Mouse (Mus musculus): ENCODE results near the gene C030005K15Rik. TPM values are rescaled to one million over a fixed set of nuclear protein-coding genes. Genes with fewer than 3 reads are reported as not detected.

C030005K15Rik gene
- total and polyA plus RNA-seq, 3 experiments: not detected

- H3K27ac ChIP-seq (ENCODE audit: insufficient read depth, low read depth): no peak overlapping the region
- H3K4me3 ChIP-seq (replicated peaks in 1 of 3; ENCODE audit: low read depth in 2 of 3, low read length in 2 of 3, poor library complexity in 1 of 3): no peak overlapping the region
- TF ChIP-seq MYC (IDR thresholded peaks at IDR 0.05; ENCODE audit: low read depth, low read length): 0 out of 2 replicates have a peak, but pooled peaks have one; percentile 47
- peak; percentile 79 for TF ChIP-seq RAD21 (IDR thresholded peaks at IDR 0.05; ENCODE audit: low read depth, low read length)
- TF ChIP-seq NELFE (IDR thresholded peaks at IDR 0.05; ENCODE audit: low read depth, low read length): no peak
- no peak for TF ChIP-seq KAT2A (IDR thresholded peaks at IDR 0.05; ENCODE audit: insufficient replicate concordance, low read length)
- peak; percentile 86 to 87 for TF ChIP-seq CTCF (conservative IDR thresholded peaks at IDR 0.05 in 1 of 2, IDR thresholded peaks at IDR 0.05 in 1 of 2; ENCODE audit: low read depth in 2 of 2, low read length in 2 of 2)
- TF ChIP-seq ZNF384 (IDR thresholded peaks at IDR 0.05; ENCODE audit: low read depth, low read length): peak; percentile 59
- TF ChIP-seq JUN (IDR thresholded peaks at IDR 0.05; ENCODE audit: insufficient read depth, low read depth, low read length): no peak
- no peak for TF ChIP-seq POLR2AphosphoS2 (IDR thresholded peaks at IDR 0.05; ENCODE audit: low read depth, low read length)
- peak; percentile 55 for TF ChIP-seq SMC3 (IDR thresholded peaks at IDR 0.05; ENCODE audit: low read depth, low read length)
- no peaks in the 10 kb centered on the region for H3K4me1 ChIP-seq (ENCODE audit: control insufficient read depth in 1 of 2, insufficient read depth in 2 of 2)
- H3K36me3 ChIP-seq (replicated peaks in 1 of 2; ENCODE audit: control insufficient read depth in 1 of 2, insufficient read depth in 1 of 2, low read length in 1 of 2): no peaks in the 10 kb centered on the region
- H3K79me2 ChIP-seq (replicated peaks; ENCODE audit: control insufficient read depth, extremely low read depth, insufficient read depth, poor library complexity, severe bottlenecking): no peaks in the 10 kb centered on the region
- no peak overlapping the region for H3K9ac ChIP-seq (ENCODE audit: insufficient read depth, low read depth)
- peak; percentile 64 for DNase-seq (ENCODE audit: extremely low read depth)
- in situ Hi-C loops (cut with MboI; ENCODE audit: low pct_ligation_motif_present, low pct_unique_long_range_greater_than_20kb, low sequenced_read_pairs): no loop called here
- dilution Hi-C loops (cut with MboI; ENCODE audit: extremely low pct_ligation_motif_present, extremely low pct_unique_long_range_greater_than_20kb, low sequenced_read_pairs): no loop called here
- H3K27me3 ChIP-seq (replicated peaks): no peaks in the 10 kb centered on the region
- no peak overlapping the region for H3K4me2 ChIP-seq (ENCODE audit: insufficient read depth, low read depth, poor library complexity, severe bottlenecking)
- no peaks in the 10 kb centered on the region for H3K9me3 ChIP-seq (replicated peaks; ENCODE audit: low read length)
These were observed 13.9 kb downstream of the C030005K15Rik start for GRCm38 (mm10) chr10:97712687-97713086.

GRCm38 (mm10) chr10:97704562-97704961, 22.0 kb downstream of the C030005K15Rik start:
- H3K79me2 ChIP-seq (replicated peaks; ENCODE audit: control insufficient read depth, extremely low read depth, insufficient read depth, poor library complexity, severe bottlenecking): no peaks in the 10 kb centered on the region
- H3K4me1 ChIP-seq (ENCODE audit: control insufficient read depth in 1 of 2, insufficient read depth in 2 of 2): no peaks in the 10 kb centered on the region
- in situ Hi-C loops (cut with MboI; ENCODE audit: low pct_ligation_motif_present, low pct_unique_long_range_greater_than_20kb, low sequenced_read_pairs): no loop called here

GRCm38 (mm10) chr10:97702321-97702720, 24.2 kb downstream of the C030005K15Rik start:
- Histone ChIP-seq H3K4me1 (ENCODE audit: control insufficient read depth in 1 of 2, insufficient read depth in 2 of 2) (no peaks in the 10 kb centered on the region), H3K9ac (ENCODE audit: insufficient read depth, low read depth) (no peak overlapping the region), H3K27me3 (replicated peaks) (no peaks in the 10 kb centered on the region), H3K27ac (ENCODE audit: insufficient read depth, low read depth) (no peak overlapping the region), H3K4me2 (ENCODE audit: insufficient read depth, low read depth, poor library complexity, severe bottlenecking) (no peak overlapping the region), H3K4me3 (replicated peaks in 1 of 3; ENCODE audit: low read depth in 2 of 3, low read length in 2 of 3, poor library complexity in 1 of 3) (no peak overlapping the region), H3K36me3 (replicated peaks in 1 of 2; ENCODE audit: control insufficient read depth in 1 of 2, insufficient read depth in 1 of 2, low read length in 1 of 2) (no peaks in the 10 kb centered on the region), H3K9me3 (replicated peaks; ENCODE audit: low read length) (no peaks in the 10 kb centered on the region), H3K79me2 (replicated peaks; ENCODE audit: control insufficient read depth, extremely low read depth, insufficient read depth, poor library complexity, severe bottlenecking) (no peaks in the 10 kb centered on the region)
- TF ChIP-seq USF2 (conservative IDR thresholded peaks at IDR 0.05; ENCODE audit: low read depth, low read length) (no peak), ZMIZ1 (IDR thresholded peaks at IDR 0.05; ENCODE audit: low read depth, low read length) (no peak), POLR2AphosphoS2 (IDR thresholded peaks at IDR 0.05; ENCODE audit: low read depth, low read length) (no peak), SMC3 (IDR thresholded peaks at IDR 0.05; ENCODE audit: low read depth, low read length) (no peak)
- DNase-seq (ENCODE audit: extremely low read depth): no peak
- dilution Hi-C loops (cut with MboI; ENCODE audit: extremely low pct_ligation_motif_present, extremely low pct_unique_long_range_greater_than_20kb, low sequenced_read_pairs) (no loop called here), in situ Hi-C loops (cut with MboI; ENCODE audit: low pct_ligation_motif_present, low pct_unique_long_range_greater_than_20kb, low sequenced_read_pairs) (no loop called here)

More at GRCm38 (mm10) chr10:97704562-97704961, 22.0 kb downstream of the C030005K15Rik start:
- Histone ChIP-seq H3K4me3 (replicated peaks in 1 of 3; ENCODE audit: low read depth in 2 of 3, low read length in 2 of 3, poor library complexity in 1 of 3) (no peak overlapping the region), H3K27me3 (replicated peaks) (no peaks in the 10 kb centered on the region), H3K36me3 (replicated peaks in 1 of 2; ENCODE audit: control insufficient read depth in 1 of 2, insufficient read depth in 1 of 2, low read length in 1 of 2) (no peaks in the 10 kb centered on the region), H3K9me3 (replicated peaks; ENCODE audit: low read length) (no peaks in the 10 kb centered on the region), H3K9ac (ENCODE audit: insufficient read depth, low read depth) (no peak overlapping the region), H3K27ac (ENCODE audit: insufficient read depth, low read depth) (no peak overlapping the region), H3K4me2 (ENCODE audit: insufficient read depth, low read depth, poor library complexity, severe bottlenecking) (no peak overlapping the region)
- DNase-seq (ENCODE audit: extremely low read depth): peak; percentile 66
- peak; percentile 78 for TF ChIP-seq RAD21 (IDR thresholded peaks at IDR 0.05; ENCODE audit: low read depth, low read length)
- TF ChIP-seq SMC3 (IDR thresholded peaks at IDR 0.05; ENCODE audit: low read depth, low read length): peak; percentile 58
- TF ChIP-seq ZMIZ1 (IDR thresholded peaks at IDR 0.05; ENCODE audit: low read depth, low read length): no peak
- peak in 1 of 2 experiments; percentile 83; a peak in 3 of 4 replicates for TF ChIP-seq CTCF (conservative IDR thresholded peaks at IDR 0.05 in 1 of 2, IDR thresholded peaks at IDR 0.05 in 1 of 2; ENCODE audit: low read depth in 2 of 2, low read length in 2 of 2)
- TF ChIP-seq USF1 (IDR thresholded peaks at IDR 0.05; ENCODE audit: low read depth, low read length): no peak
- no peak for TF ChIP-seq ETS1 (conservative IDR thresholded peaks at IDR 0.05; ENCODE audit: low read depth, low read length)
- dilution Hi-C loops (cut with MboI; ENCODE audit: extremely low pct_ligation_motif_present, extremely low pct_unique_long_range_greater_than_20kb, low sequenced_read_pairs): no loop called here
